Mouse (Mus musculus) midbrain, embryonic 16.5 days (tissue): ENCODE results near the gene Acsbg1. TPM values are rescaled to one million over a fixed set of nuclear protein-coding genes. Genes with fewer than 3 reads are reported as not detected.

ENCODE experiments used
- ATAC-seq: fragments of 200-750 bp; cut with Nextera tagmentation; 2 replicates; pipeline ENCODE4 v1.8.0; 2017; ENCODE audit warnings: moderate TSS enrichment
- H3K27ac ChIP-seq: fragments of 300-500 bp; sonication (generic); 2 replicates; pipeline ENCODE4 v1.5.1; 2014; ENCODE audit warnings: mild to moderate bottlenecking, low read length, mixed read lengths
- H3K27me3 ChIP-seq: fragments of 300-500 bp; sonication (generic); 2 replicates; pipeline ENCODE4 v1.6.1; 2014; ENCODE audit warnings: low read depth, low read length, mixed read lengths; ENCODE audit not compliant: control insufficient read depth, insufficient read depth
- H3K36me3 ChIP-seq: fragments of 300-500 bp; sonication (generic); 2 replicates; pipeline ENCODE4 v1.6.1; 2014; ENCODE audit warnings: mild to moderate bottlenecking, low read length, moderate library complexity, mixed read lengths; ENCODE audit not compliant: control insufficient read depth, insufficient read depth
- H3K4me1 ChIP-seq: fragments of 300-500 bp; sonication (generic); 2 replicates; pipeline ENCODE4 v1.6.1; 2014; ENCODE audit warnings: mild to moderate bottlenecking, low read length, mixed read lengths; ENCODE audit not compliant: control insufficient read depth, insufficient read depth
- H3K4me2 ChIP-seq: fragments of 300-500 bp; sonication (generic); 2 replicates; pipeline ENCODE4 v1.6.1; 2014; ENCODE audit warnings: mild to moderate bottlenecking, low read length, mixed read lengths
- H3K4me3 ChIP-seq: fragments of 300-500 bp; sonication (generic); 2 replicates; pipeline ENCODE4 v1.5.1; 2014; ENCODE audit warnings: low read depth, mild to moderate bottlenecking, low read length, moderate library complexity, mixed read lengths
- H3K9ac ChIP-seq: fragments of 300-500 bp; sonication (generic); 2 replicates; pipeline ENCODE4 v1.6.1; 2014; ENCODE audit warnings: low read depth, low read length, mixed read lengths
- H3K9me3 ChIP-seq: fragments of 300-500 bp; sonication (generic); replicated peaks from 2 replicates; pipeline ENCODE4 v1.6.1; 2014; ENCODE audit warnings: mild to moderate bottlenecking, low read length, mixed read lengths; ENCODE audit not compliant: control insufficient read depth, poor library complexity, severe bottlenecking
- WGBS: fragments of 180-500 bp; shearing (Covaris S2); extraction: QIAGEN DNeasy Blood & Tissue Kit; methylation state at CpG from one replicate; pipeline ENCODE4 v1.1.7; 2014; 5-methylcytosine and 5-hydroxymethylcytosine counted together
- polyA plus RNA-seq: library from polyadenylated mRNA; unstranded; fragments of >200 nt; fragmentation: Nextera tagmentation; extraction: Ambion mirVana; gene quantifications from 2 replicates; pipeline ENCODE4 v1.2.1, GENCODE M21; 2015

Acsbg1 gene
- 20.6 and 33.4 TPM in 2 replicates for polyA plus RNA-seq

DNA sequence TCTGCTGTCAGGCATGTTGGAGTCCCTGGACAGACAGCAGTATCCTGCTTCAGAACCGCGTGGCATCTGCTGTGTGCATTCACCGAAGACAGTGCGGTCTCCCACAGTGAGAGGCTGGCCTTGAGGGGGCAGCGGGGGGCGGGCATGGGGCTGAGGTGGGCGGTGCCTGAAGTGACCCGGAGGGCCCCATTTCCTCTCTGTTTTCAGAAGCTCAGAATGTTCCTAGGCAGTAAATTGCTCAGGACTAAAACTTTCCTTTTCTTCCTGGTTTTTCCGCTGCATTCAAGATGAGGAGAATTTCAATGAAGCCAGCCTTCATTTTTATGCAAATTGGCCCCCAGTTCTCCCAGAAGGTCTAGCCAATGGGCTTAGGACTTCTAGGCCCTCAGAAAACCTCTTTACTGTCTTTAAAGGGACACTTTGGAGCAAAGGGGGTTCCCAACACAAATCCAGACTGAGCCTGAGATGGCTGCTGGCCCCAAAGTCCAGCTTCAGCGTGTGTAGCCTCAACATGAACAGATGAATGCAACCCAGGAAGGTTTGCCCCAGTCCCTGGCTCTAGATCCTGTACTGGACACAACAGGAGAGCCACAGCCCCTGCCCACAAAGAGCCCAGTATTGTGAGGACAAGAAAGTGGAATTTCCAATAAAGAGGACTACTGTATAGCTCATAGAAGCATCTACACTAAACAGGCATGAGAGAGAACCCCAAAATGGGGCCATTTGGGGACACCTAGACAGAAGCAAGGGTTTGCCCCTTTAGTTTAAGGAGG is at the start of gene Acsbg1:
Acsbg1 (minus strand) TSS at position 266 of the 773 bp plus-strand sequence.
- no peaks in the 10 kb centered on the region for H3K27me3 ChIP-seq
- no peaks in the 10 kb centered on the region for H3K4me1 ChIP-seq
- H3K9me3 ChIP-seq: no peaks in the 10 kb centered on the region
- no peaks in the 10 kb centered on the region for H3K36me3 ChIP-seq
- peak within 1 kb of the TSS; percentile 23; the same call in 1 of the 2 replicates for H3K4me2 ChIP-seq
- ATAC-seq: peak; percentile 82
- H3K4me3 ChIP-seq: no peak within 1 kb of the TSS
- WGBS: 2% methylated on average over 10 of the region's 10 CpGs
- no peak within 1 kb of the TSS for H3K9ac ChIP-seq
- peak within 1 kb of the TSS; percentile 40; the same call in 1 of the 2 replicates for H3K27ac ChIP-seq

- Histone ChIP-seq H3K27me3 (no peaks in the 10 kb centered on the region), H3K4me1 (no peaks in the 10 kb centered on the region), H3K4me3 (no peak overlapping the region), H3K27ac (no peak overlapping the region), H3K9ac (no peak overlapping the region), H3K9me3 (no peaks in the 10 kb centered on the region), H3K4me2 (no peak overlapping the region), H3K36me3 (peaks cover 2% of the 10 kb centered on the region; the same call in 1 of the 2 replicates)
- ATAC-seq: no peak
- WGBS: 85% methylated on average over 5 of the region's 5 CpGs
Measured at GRCm38 (mm10) chr9:54708085-54708484, 46.4 kb upstream of the Acsbg1 start.

GRCm38 (mm10) chr9:54707288-54707999 is 45.8 kb upstream of the Acsbg1 start:
- Histone ChIP-seq H3K4me2 (no peak overlapping the region), H3K9me3 (no peaks in the 10 kb centered on the region), H3K27ac (no peak overlapping the region), H3K36me3 (peaks cover 2% of the 10 kb centered on the region; the same call in 1 of the 2 replicates), H3K27me3 (no peaks in the 10 kb centered on the region), H3K9ac (no peak overlapping the region), H3K4me1 (no peaks in the 10 kb centered on the region), H3K4me3 (no peak overlapping the region)
- no peak for ATAC-seq
- 27% methylated on average over 8 of the region's 8 CpGs for WGBS

GRCm38 (mm10) chr9:54705561-54705960 is 43.9 kb upstream of the Acsbg1 start:
- ATAC-seq: 0 out of 2 replicates have a peak, but pooled peaks have one; percentile 52
- no peak overlapping the region for H3K27ac ChIP-seq
- WGBS: 30% methylated on average over 1 of the region's 1 CpGs

DNA sequence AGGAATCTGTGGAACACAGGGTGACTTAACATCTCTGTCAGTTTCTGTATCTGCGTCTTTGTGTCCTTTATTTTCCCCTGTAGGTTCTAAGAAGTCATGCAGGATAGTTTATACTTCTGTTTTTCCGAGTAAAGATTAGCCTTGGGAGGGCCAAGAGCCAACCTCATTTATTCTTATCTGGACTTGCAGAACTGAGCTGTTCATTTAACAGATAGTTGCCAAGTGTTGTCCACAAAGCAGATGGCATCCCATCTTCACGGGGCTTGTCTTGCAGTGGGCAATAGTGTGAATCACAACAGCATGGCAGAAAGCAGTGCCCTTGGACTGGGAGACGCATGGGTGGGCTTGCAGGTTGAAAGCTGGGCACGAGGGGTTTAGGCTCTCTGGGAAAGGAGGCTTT is 42.7 kb upstream of the Acsbg1 start:
- H3K9me3 ChIP-seq: no peaks in the 10 kb centered on the region
- H3K27ac ChIP-seq: no peak overlapping the region
- 78% methylated on average over 5 of the region's 5 CpGs for WGBS
- peaks cover 6% of the 10 kb centered on the region for H3K4me1 ChIP-seq
- no peaks in the 10 kb centered on the region for H3K36me3 ChIP-seq
- H3K27me3 ChIP-seq: no peaks in the 10 kb centered on the region
- no peak overlapping the region for H3K4me3 ChIP-seq
- ATAC-seq: no peak
- no peak overlapping the region for H3K9ac ChIP-seq
- no peak overlapping the region for H3K4me2 ChIP-seq

More at GRCm38 (mm10) chr9:54705561-54705960, 43.9 kb upstream of the Acsbg1 start:
- Histone ChIP-seq H3K9me3 (no peaks in the 10 kb centered on the region), H3K36me3 (no peaks in the 10 kb centered on the region), H3K4me2 (no peak overlapping the region), H3K27me3 (no peaks in the 10 kb centered on the region), H3K4me1 (no peaks in the 10 kb centered on the region), H3K9ac (no peak overlapping the region), H3K4me3 (no peak overlapping the region)

GRCm38 (mm10) chr9:54702581-54702980 is 40.9 kb upstream of the Acsbg1 start:
- Histone ChIP-seq H3K9ac (no peak overlapping the region), H3K4me3 (no peak overlapping the region), H3K9me3 (no peaks in the 10 kb centered on the region), H3K4me1 (peaks cover 6% of the 10 kb centered on the region), H3K27ac (no peak overlapping the region), H3K27me3 (peaks cover 7% of the 10 kb centered on the region; the same call in 1 of the 2 replicates), H3K36me3 (no peaks in the 10 kb centered on the region), H3K4me2 (no peak overlapping the region)
- 86% methylated on average over 2 of the region's 2 CpGs for WGBS
- no peak for ATAC-seq

- 83% methylated on average over 7 of the region's 7 CpGs for WGBS
- Histone ChIP-seq H3K9ac (no peak overlapping the region), H3K4me3 (no peak overlapping the region), H3K4me1 (peaks cover 6% of the 10 kb centered on the region), H3K36me3 (no peaks in the 10 kb centered on the region), H3K27me3 (peaks cover 8% of the 10 kb centered on the region; the same call in 1 of the 2 replicates), H3K9me3 (no peaks in the 10 kb centered on the region), H3K4me2 (peak overlapping the region; percentile 76), H3K27ac (no peak overlapping the region)
- ATAC-seq: no peak
Measured at GRCm38 (mm10) chr9:54700746-54701145, 39.1 kb upstream of the Acsbg1 start.

- peak; percentile 8; the same call in 1 of the 2 replicates for ATAC-seq
- Histone ChIP-seq H3K27ac (no peak overlapping the region), H3K4me2 (peak overlapping the region; percentile 76), H3K4me1 (peaks cover 6% of the 10 kb centered on the region), H3K27me3 (peaks cover 8% of the 10 kb centered on the region; the same call in 1 of the 2 replicates), H3K4me3 (peak overlapping the region; percentile 81), H3K9me3 (no peaks in the 10 kb centered on the region), H3K9ac (peak overlapping the region; percentile 83), H3K36me3 (no peaks in the 10 kb centered on the region)
- WGBS: 30% methylated on average over 9 of the region's 9 CpGs
Measured at GRCm38 (mm10) chr9:54700174-54700475, 38.5 kb upstream of the Acsbg1 start.
